Mouse (Mus musculus) monocyte, adult 5-6 weeks (primary cell): Measurements from ENCODE around the gene Kirrel2. TPM values are rescaled to one million over a fixed set of nuclear protein-coding genes. Genes with fewer than 3 reads are reported as not detected.

Source experiments
- ATAC-seq: fragments of 153-309, 156-312 bp; replicated peaks from 2 replicates; pipeline ENCODE4 v1.8.0; 2017; ENCODE audit warnings: mild to moderate bottlenecking; ENCODE audit not compliant: low TSS enrichment, insufficient number of reproducible peaks, severe bottlenecking, poor library complexity, low FRiP score
- total RNA-seq: library from RNA; stranded (forward); fragments of 200-1000, 200-491, 200-594 nt; gene quantifications from 3 replicates; pipeline ENCODE4 v1.2.3, GENCODE M21; 2017

Kirrel2 gene
- total RNA-seq, 1 experiment from 2014 or later = not detected

DNA sequence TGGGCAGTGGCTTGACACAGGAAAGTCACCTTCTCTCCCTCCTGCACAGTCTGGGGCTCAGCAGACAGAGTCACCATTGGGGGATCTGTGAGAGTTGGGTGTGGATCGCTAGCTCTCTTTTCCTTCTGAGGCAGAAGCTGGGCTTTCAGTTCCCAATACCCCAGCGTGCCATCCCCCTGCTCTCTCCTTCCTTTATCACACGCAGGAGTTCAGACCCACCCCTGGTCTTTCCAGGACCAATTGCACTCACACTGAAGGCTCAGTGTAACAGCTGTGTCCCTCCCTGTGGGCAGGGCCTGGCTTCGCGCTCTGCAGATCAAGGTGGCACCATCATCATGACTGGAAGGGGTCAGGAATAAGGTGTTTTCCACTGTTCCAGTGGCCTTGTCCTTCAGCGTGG is 3.2 kb downstream of the Kirrel2 start:
- ATAC-seq = no peak

DNA sequence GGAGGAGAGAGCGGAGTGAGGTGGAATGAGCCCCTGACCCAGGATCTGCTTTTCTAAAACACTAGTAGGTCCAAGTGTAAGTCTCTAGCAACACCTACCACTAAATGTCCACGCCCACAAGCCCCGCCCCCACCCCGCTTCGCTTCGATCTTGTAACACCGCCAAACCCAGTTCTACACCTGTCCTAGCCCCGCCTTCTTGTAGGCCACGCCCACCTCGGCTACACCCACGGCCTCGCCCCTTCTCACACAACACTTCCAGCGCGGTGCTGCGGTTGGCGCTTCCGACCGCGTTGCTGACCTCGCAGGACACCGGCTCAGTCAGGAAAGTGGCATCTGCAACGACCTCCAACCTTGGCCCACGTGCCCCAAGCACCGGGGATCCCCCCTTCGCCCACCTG is 3.7 kb downstream of the Kirrel2 start:
- ATAC-seq = no peak

GRCm38 (mm10) chr7:30453327-30453726 is 4.2 kb downstream of the Kirrel2 start:
- 0 out of 2 replicates have a peak, but pooled peaks have one; percentile 7 for ATAC-seq

GRCm38 (mm10) chr7:30450241-30450640 is 7.2 kb downstream of the Kirrel2 start:
- ATAC-seq = no peak

GRCm38 (mm10) chr7:30444971-30445751 is 12.3 kb downstream of the Kirrel2 start, which contains the start of gene Aplp1:
Gene Aplp1 (minus strand): TSS chr7:30445535.
- ATAC-seq = no peak

GRCm38 (mm10) chr7:30444154-30444970 is 13.1 kb downstream of the Kirrel2 start:
- ATAC-seq = no peak

GRCm38 (mm10) chr7:30443696-30444095 is 13.8 kb downstream of the Kirrel2 start:
- no peak for ATAC-seq

DNA sequence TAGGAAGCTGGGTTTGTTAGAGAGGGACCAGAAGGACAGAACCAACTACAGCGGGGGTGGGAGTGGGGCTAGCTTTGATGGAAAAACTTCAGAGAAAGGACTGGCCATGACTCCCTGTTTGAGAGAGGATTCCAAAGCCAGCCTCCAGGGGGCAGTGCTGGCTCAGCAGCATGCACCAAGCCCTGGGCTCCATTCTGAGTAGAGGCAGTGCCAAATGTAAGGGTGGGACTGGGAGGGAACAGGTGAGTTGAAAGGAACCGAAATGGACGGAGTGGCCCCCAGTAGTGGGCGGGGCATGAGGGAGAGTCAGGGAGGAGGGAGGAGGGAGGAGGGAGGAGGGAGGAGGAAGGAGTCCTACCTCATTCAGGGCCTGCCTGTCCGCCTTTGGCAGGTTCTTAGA is 16.8 kb downstream of the Kirrel2 start:
- peak; percentile 37; the same call in 1 of the 2 replicates for ATAC-seq

GRCm38 (mm10) chr7:30439734-30440133 is 17.8 kb downstream of the Kirrel2 start:
- no peak for ATAC-seq

DNA sequence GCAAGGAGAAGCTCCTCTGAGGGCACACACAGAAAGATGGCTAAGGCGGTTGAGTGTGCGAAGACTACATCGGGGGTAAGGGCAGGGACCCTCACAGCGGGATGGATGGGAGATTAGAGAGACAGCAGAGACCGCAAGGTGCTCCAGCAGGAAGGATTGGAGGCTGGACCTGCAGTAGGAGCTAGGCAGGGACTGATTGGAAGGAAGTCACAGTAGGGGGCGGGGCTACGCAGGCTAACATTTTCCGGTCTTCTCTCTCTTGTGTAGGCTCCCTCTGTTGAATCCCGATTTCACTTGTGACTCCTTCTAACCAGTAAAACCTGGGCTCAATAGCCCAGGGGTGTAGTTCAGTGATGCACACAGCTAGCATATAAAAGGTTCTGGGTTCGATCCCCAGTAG is 20.6 kb downstream of the Kirrel2 start:
- no peak for ATAC-seq

DNA sequence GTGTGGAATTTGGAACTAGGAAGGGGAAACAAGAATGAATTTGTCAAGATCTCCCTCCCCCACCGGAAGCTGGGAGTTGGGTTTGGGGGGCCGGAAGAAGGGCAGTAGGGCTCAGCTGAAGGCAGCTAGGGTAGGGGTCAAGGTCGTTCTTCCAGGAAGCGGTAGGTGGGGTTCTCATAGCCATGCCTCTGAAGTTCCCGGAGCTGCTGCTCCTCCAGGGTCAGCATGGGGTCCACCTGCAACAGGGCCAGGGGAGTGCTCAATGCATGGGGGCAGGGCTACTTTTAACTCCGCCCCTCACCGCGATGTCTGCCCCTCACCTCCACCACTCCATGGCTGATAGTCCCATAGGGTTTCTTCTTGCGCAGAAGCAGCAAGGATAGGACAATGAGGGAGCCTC is 22.3 kb downstream of the Kirrel2 start:
- no peak for ATAC-seq

GRCm38 (mm10) chr7:30434701-30435100 is 22.8 kb downstream of the Kirrel2 start:
- no peak for ATAC-seq

- ATAC-seq = no peak
Measured at GRCm38 (mm10) chr7:30434238-30434637, 23.3 kb downstream of the Kirrel2 start.

DNA sequence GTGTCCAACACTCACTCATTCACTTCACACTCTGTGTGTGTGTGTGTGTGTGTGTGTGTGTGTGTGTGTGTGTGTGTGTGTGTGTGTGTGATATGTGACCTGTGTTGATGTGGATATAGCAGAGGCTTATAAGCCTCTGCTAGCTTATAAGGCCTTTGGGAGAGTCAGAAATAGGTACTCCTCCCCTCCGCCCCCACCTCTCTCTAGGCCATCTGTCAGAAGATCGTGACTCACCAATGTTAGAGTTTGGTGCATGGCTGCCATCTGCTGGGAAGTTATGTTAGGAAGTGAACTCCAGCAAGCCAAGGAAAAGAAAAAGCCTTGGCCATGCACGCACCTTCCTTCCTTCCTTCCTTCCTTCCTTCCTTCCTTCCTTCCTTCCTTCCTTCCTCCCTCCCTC is 25.7 kb downstream of the Kirrel2 start:
- peak; percentile 78 for ATAC-seq

- no peak for ATAC-seq
Measured at GRCm38 (mm10) chr7:30430191-30430590, 27.3 kb downstream of the Kirrel2 start.

DNA sequence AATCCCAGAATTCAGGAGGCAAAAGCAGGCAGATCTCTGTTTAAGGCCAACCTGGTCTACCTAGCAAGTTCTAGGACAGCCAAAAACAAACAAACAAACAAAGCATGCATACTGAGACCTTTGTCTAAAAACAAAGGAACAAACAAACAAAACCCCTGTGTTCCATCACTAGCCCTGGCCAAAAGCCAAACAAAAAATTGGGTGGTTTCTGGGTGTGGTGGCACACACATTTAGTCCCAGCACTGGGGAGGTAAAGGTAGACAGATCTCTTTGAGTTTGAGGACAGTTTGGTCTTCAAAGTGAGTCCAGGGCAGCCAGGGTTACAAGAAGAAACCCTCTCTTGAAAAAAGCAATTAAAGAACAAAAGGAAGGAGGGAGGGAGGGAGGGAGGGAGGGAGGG is 28.2 kb downstream of the Kirrel2 start:
- ATAC-seq = no peak

- ATAC-seq = no peak
Measured at GRCm38 (mm10) chr7:30423071-30423641, 34.3 kb downstream of the Kirrel2 start.

DNA sequence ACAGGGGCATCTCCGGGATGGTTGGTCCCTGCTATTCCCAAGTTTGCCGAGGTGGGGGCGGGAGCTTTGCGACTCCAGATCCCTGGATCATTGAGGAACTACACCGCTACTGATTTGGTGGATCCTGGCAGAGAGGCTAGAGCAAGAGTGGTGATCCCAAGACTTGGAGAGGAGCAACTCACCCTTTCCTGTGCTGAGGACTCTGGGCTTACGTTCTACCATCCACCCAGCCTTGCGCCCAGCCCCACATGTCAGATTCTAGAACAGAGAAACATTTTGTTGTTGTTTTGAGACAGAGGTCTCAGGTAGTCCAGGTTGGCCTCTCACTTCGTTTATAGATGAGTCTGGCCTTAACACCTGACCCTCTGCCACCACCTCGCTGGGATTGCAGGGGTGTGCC is 34.9 kb downstream of the Kirrel2 start:
- ATAC-seq = no peak

- ATAC-seq = peak; percentile 32; the same call in 1 of the 2 replicates
Measured at GRCm38 (mm10) chr7:30421890-30422435, 35.5 kb downstream of the Kirrel2 start.
